Mouse (Mus musculus): ENCODE measurements at regions not wholly inside any gene's neighbourhood (a gene's known extent, or its start where the extent isn't known, plus 50 kb on each side); places are given as distances from the start of the nearest gene placed in this dataset.

DNA sequence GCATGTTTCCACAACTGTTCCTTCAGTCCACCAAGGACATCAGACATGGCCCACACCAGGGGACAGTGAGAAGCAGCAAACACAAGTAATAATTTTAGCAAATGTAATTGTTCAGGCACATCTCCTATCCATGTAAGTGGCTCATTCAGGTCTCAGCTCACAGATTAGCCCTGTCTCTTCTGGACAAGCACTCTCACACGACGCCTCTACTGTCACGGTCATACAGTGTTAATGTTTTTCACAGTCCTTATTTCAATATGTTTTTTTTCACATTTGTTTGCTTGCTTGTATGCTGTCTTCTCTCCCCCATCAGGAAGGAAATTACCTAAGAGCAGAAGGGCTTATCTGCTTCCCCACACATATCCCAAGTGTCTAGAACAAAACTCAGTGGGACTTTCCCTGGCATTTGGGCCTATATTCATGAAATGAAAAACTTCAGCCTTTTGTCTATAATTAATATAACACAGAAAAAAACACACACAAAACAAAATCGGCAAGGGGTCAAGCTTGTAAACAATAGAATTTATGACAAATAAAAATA is 299.5 kb downstream of the Icos start:
- H3K4me3 ChIP-seq (ENCODE audit: low read length): no peak overlapping the region
- WGBS: 81% methylated on average over 4 of the region's 4 CpGs

DNA sequence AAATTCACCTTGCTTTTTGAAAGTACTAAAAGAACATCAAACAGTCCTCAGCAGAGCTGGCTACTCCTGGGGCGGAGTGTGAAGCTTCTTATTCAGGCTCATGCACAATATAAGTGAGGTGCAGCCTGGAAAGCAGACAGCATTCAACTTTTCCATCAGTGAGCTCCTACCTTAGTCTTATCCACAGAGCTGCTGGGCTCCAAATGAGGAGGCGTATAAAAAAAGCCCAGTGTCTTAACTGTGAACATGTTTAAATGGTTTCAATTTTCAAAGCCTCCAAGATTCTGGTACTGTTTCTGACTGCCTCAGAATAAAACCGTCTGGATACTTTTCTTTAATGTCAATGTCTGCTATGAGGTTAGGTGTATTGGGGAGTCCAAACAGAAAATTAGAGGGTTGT is 310.5 kb downstream of the Icos start:
- Histone ChIP-seq H3K4me2 (replicated peaks; ENCODE audit: low read depth, low read length) (no peak overlapping the region), H3K36me3 (ENCODE audit: insufficient read depth, low read length) (no peaks in the 10 kb centered on the region), H3K4me1 (ENCODE audit: insufficient read depth, low read length) (no peaks in the 10 kb centered on the region), H3K27me3 (ENCODE audit: insufficient read depth, low read length) (no peaks in the 10 kb centered on the region), H3K4me3 (ENCODE audit: low read length) (no peak overlapping the region), H3K27ac (ENCODE audit: low read length) (no peak overlapping the region), H3K9ac (replicated peaks; ENCODE audit: low read length) (no peak overlapping the region), H3K9me3 (ENCODE audit: low read length) (peaks cover 4% of the 10 kb centered on the region; the same call in 1 of the 2 replicates)
- WGBS: 81% methylated on average over 3 of the region's 3 CpGs
- no peak for ATAC-seq (ENCODE audit: low FRiP score, low TSS enrichment)

More for the DNA sequence above, 299.5 kb downstream of the Icos start:
- Histone ChIP-seq H3K27me3 (ENCODE audit: insufficient read depth, low read length) (no peaks in the 10 kb centered on the region), H3K9ac (replicated peaks; ENCODE audit: low read length) (no peak overlapping the region), H3K36me3 (ENCODE audit: insufficient read depth, low read length) (no peaks in the 10 kb centered on the region), H3K4me2 (replicated peaks; ENCODE audit: low read depth, low read length) (no peak overlapping the region), H3K9me3 (ENCODE audit: low read length) (no peaks in the 10 kb centered on the region), H3K27ac (ENCODE audit: low read length) (no peak overlapping the region), H3K4me1 (ENCODE audit: insufficient read depth, low read length) (no peaks in the 10 kb centered on the region)
- ATAC-seq (ENCODE audit: low FRiP score, low TSS enrichment): no peak

- Histone ChIP-seq H3K4me2 (replicated peaks; ENCODE audit: low read depth, low read length) (no peak overlapping the region), H3K9me3 (ENCODE audit: low read length) (peaks cover 4% of the 10 kb centered on the region; the same call in 1 of the 2 replicates), H3K36me3 (ENCODE audit: insufficient read depth, low read length) (no peaks in the 10 kb centered on the region), H3K4me1 (ENCODE audit: insufficient read depth, low read length) (no peaks in the 10 kb centered on the region), H3K27me3 (ENCODE audit: insufficient read depth, low read length) (no peaks in the 10 kb centered on the region), H3K9ac (replicated peaks; ENCODE audit: low read length) (no peak overlapping the region), H3K27ac (ENCODE audit: low read length) (no peak overlapping the region), H3K4me3 (ENCODE audit: low read length) (no peak overlapping the region)
- no peak for ATAC-seq (ENCODE audit: low FRiP score, low TSS enrichment)
- 90% methylated on average over 6 of the region's 6 CpGs for WGBS
Measured at GRCm38 (mm10) chr1:61288946-61289345, 311.2 kb downstream of the Icos start.

- Histone ChIP-seq H3K4me1 (ENCODE audit: insufficient read depth, low read length) (no peaks in the 10 kb centered on the region), H3K9ac (replicated peaks; ENCODE audit: low read length) (no peak overlapping the region), H3K9me3 (ENCODE audit: low read length) (peaks cover 4% of the 10 kb centered on the region; the same call in 1 of the 2 replicates), H3K36me3 (ENCODE audit: insufficient read depth, low read length) (no peaks in the 10 kb centered on the region), H3K4me2 (replicated peaks; ENCODE audit: low read depth, low read length) (no peak overlapping the region), H3K27ac (ENCODE audit: low read length) (no peak overlapping the region), H3K27me3 (ENCODE audit: insufficient read depth, low read length) (no peaks in the 10 kb centered on the region), H3K4me3 (ENCODE audit: low read length) (no peak overlapping the region)
- ATAC-seq (ENCODE audit: low FRiP score, low TSS enrichment): no peak
- 42% methylated on average over 4 of the region's 4 CpGs for WGBS
Measured at GRCm38 (mm10) chr1:61289552-61289951, 311.8 kb downstream of the Icos start.

DNA sequence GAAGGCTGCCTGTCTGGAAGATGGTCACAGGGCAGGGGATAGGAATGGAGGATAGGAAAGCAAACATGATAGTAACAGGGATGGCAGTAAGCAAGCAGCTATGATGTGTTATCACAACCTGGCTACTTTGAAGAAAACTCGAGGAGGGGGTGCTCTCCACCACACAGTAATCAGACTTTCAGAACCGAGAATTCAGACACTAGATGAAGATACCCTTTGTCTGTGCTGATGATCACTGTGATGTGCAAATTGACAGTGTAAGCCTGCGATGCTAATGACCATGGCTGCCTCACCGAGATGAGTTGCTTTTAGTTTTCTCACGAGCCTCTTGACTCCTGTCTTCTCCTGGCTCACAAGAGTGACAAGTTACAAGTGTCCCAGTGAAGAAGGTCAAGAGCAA is 315.4 kb downstream of the Icos start:
- no peak for ATAC-seq (ENCODE audit: low FRiP score, low TSS enrichment)
- no peak overlapping the region for H3K9ac ChIP-seq (replicated peaks; ENCODE audit: low read length)
- H3K27ac ChIP-seq (ENCODE audit: low read length): no peak overlapping the region
- no peak overlapping the region for H3K4me3 ChIP-seq (ENCODE audit: low read length)
- H3K9me3 ChIP-seq (ENCODE audit: low read length): peaks cover 4% of the 10 kb centered on the region; the same call in 1 of the 2 replicates
- no peaks in the 10 kb centered on the region; the same call in 1 of the 2 replicates for H3K4me1 ChIP-seq (ENCODE audit: insufficient read depth, low read length)
- no peaks in the 10 kb centered on the region for H3K36me3 ChIP-seq (ENCODE audit: insufficient read depth, low read length)
- WGBS: 57% methylated on average over 5 of the region's 5 CpGs
- H3K4me2 ChIP-seq (replicated peaks; ENCODE audit: low read depth, low read length): no peak overlapping the region
- H3K27me3 ChIP-seq (ENCODE audit: insufficient read depth, low read length): peaks cover 4% of the 10 kb centered on the region; the same call in 1 of the 2 replicates

DNA sequence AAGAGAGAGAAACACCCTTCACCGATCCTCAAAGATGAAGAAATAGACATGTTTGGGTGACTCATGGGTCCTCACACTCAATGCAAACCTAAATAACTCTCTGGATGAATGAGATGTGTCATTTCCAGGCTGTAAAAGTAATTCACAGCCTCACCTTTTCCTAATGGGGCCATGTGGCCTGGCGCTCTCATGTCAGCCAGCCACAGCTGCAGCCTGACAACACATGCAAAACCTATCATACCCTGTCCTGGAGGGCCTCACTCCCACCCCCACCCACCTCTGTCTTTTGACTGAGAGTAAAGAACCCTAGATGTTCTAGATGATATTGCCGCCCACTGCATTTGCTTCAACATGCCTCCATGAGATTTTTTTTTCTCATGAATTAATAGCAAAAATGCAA is 317.5 kb downstream of the Icos start:
- H3K4me3 ChIP-seq (ENCODE audit: low read length): no peak overlapping the region
- 76% methylated on average over 3 of the region's 3 CpGs for WGBS
- ATAC-seq (ENCODE audit: low FRiP score, low TSS enrichment): no peak
- H3K36me3 ChIP-seq (ENCODE audit: insufficient read depth, low read length): no peaks in the 10 kb centered on the region
- H3K27ac ChIP-seq (ENCODE audit: low read length): no peak overlapping the region
- peaks cover 6% of the 10 kb centered on the region; the same call in 1 of the 2 replicates for H3K27me3 ChIP-seq (ENCODE audit: insufficient read depth, low read length)
- peaks cover 4% of the 10 kb centered on the region; the same call in 1 of the 2 replicates for H3K9me3 ChIP-seq (ENCODE audit: low read length)
- H3K4me2 ChIP-seq (replicated peaks; ENCODE audit: low read depth, low read length): no peak overlapping the region
- no peaks in the 10 kb centered on the region; the same call in 1 of the 2 replicates for H3K4me1 ChIP-seq (ENCODE audit: insufficient read depth, low read length)
- no peak overlapping the region for H3K9ac ChIP-seq (replicated peaks; ENCODE audit: low read length)

GRCm38 (mm10) chr1:61296831-61297230 is 319.1 kb downstream of the Icos start:
- Histone ChIP-seq H3K9me3 (ENCODE audit: low read length) (peaks cover 4% of the 10 kb centered on the region; the same call in 1 of the 2 replicates), H3K27ac (ENCODE audit: low read length) (no peak overlapping the region), H3K9ac (replicated peaks; ENCODE audit: low read length) (no peak overlapping the region), H3K27me3 (ENCODE audit: insufficient read depth, low read length) (peaks cover 11% of the 10 kb centered on the region), H3K36me3 (ENCODE audit: insufficient read depth, low read length) (no peaks in the 10 kb centered on the region), H3K4me1 (ENCODE audit: insufficient read depth, low read length) (peaks cover 14% of the 10 kb centered on the region), H3K4me2 (replicated peaks; ENCODE audit: low read depth, low read length) (no peak overlapping the region), H3K4me3 (ENCODE audit: low read length) (no peak overlapping the region)
- 63% methylated on average over 4 of the region's 4 CpGs for WGBS
- no peak for ATAC-seq (ENCODE audit: low FRiP score, low TSS enrichment)

DNA sequence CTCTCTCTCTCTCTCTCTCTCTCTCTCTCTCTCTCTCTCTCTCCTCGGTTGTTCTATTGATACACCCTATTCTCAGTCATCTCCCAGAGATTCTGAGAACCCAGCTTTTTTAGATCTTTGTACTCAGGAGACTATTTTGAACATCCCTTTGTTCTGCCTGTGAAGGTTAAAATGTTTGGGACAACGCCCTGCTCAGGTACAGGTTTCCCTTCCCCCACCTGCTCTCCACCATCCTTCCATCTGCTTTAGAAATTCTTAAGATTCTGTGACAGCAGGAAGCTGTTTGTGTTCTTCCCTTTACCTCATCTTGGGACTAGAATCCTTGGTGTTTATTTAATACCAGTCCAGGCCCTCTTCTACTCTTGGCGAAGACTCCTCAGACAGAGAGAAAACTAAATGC is 319.6 kb downstream of the Icos start:
- Histone ChIP-seq H3K9ac (replicated peaks; ENCODE audit: low read length) (no peak overlapping the region), H3K27ac (ENCODE audit: low read length) (no peak overlapping the region), H3K4me1 (ENCODE audit: insufficient read depth, low read length) (peaks cover 16% of the 10 kb centered on the region), H3K36me3 (ENCODE audit: insufficient read depth, low read length) (no peaks in the 10 kb centered on the region), H3K27me3 (ENCODE audit: insufficient read depth, low read length) (peaks cover 12% of the 10 kb centered on the region), H3K4me2 (replicated peaks; ENCODE audit: low read depth, low read length) (no peak overlapping the region), H3K9me3 (ENCODE audit: low read length) (peaks cover under 1% of the 10 kb centered on the region; the same call in 1 of the 2 replicates), H3K4me3 (ENCODE audit: low read length) (no peak overlapping the region)
- 89% methylated on average over 3 of the region's 3 CpGs for WGBS
- no peak for ATAC-seq (ENCODE audit: low FRiP score, low TSS enrichment)

DNA sequence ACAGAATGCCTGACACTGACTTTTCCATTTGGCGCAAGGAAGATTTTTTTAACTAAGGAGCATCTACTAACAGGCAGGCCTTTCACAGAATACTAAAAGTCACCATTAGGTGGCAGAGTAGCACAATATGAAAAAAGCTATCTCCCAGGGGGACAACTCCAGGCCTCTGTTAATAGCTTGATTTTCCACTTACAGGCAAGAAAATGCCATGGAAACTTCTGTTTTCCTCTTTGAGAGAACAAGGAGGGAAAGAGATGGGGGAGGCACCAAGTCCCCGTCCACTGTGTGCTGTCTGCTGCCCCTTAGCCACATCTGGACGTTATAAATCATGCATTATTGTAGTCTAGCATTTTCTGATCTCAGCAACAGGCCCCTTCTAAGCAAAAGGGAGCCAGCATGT is 320.3 kb downstream of the Icos start:
- H3K27ac ChIP-seq (ENCODE audit: low read length): no peak overlapping the region
- H3K9me3 ChIP-seq (ENCODE audit: low read length): no peaks in the 10 kb centered on the region
- no peak overlapping the region for H3K4me2 ChIP-seq (replicated peaks; ENCODE audit: low read depth, low read length)
- H3K9ac ChIP-seq (replicated peaks; ENCODE audit: low read length): 0 out of 2 replicates have a peak overlapping the region, but pooled peaks have one; percentile 9
- no peak overlapping the region for H3K4me3 ChIP-seq (ENCODE audit: low read length)
- H3K36me3 ChIP-seq (ENCODE audit: insufficient read depth, low read length): no peaks in the 10 kb centered on the region
- peaks cover 12% of the 10 kb centered on the region for H3K27me3 ChIP-seq (ENCODE audit: insufficient read depth, low read length)
- H3K4me1 ChIP-seq (ENCODE audit: insufficient read depth, low read length): peaks cover 16% of the 10 kb centered on the region
- WGBS: 23% methylated on average over 3 of the region's 3 CpGs
- ATAC-seq (ENCODE audit: low FRiP score, low TSS enrichment): peak; percentile 61

GRCm38 (mm10) chr1:61298779-61299178 is 321.1 kb downstream of the Icos start:
- no peak for ATAC-seq (ENCODE audit: low FRiP score, low TSS enrichment)
- Histone ChIP-seq H3K9me3 (ENCODE audit: low read length) (no peaks in the 10 kb centered on the region), H3K36me3 (ENCODE audit: insufficient read depth, low read length) (no peaks in the 10 kb centered on the region), H3K27ac (ENCODE audit: low read length) (no peak overlapping the region), H3K4me2 (replicated peaks; ENCODE audit: low read depth, low read length) (no peak overlapping the region), H3K9ac (replicated peaks; ENCODE audit: low read length) (no peak overlapping the region), H3K4me1 (ENCODE audit: insufficient read depth, low read length) (peaks cover 16% of the 10 kb centered on the region), H3K4me3 (ENCODE audit: low read length) (no peak overlapping the region), H3K27me3 (ENCODE audit: insufficient read depth, low read length) (peaks cover 15% of the 10 kb centered on the region)
- 70% methylated on average over 6 of the region's 6 CpGs for WGBS

Measured in kidney, embryonic 16.5 days (tissue).